Mouse (Mus musculus) MEL (cell line): ENCODE data around the gene Kcnd3. TPM values are rescaled to one million over a fixed set of nuclear protein-coding genes. Genes with fewer than 3 reads are reported as not detected.

Experiments used
- DNase-seq: peaks from one replicate; pipeline ENCODE4 v3.0.0; 2011; ENCODE audit warnings: low read depth, low spot score
- H3K27ac ChIP-seq: 2 replicates; pipeline ENCODE4 v1.5.1; 2012; ENCODE audit warnings: low read depth, mild to moderate bottlenecking, control low read depth, low read length, moderate library complexity; ENCODE audit not compliant: control insufficient read depth
- H3K27me3 ChIP-seq, 2 experiments: fragments of 150-350 bp in 1 of 2; sonication (generic) in 1 of 2; 2 replicates each; pipeline ENCODE4 v1.6.1; 2012; ENCODE audit warnings: low read length in 2 of 2, mild to moderate bottlenecking in 2 of 2, improper control_type of control experiment in 1 of 2, moderate library complexity in 1 of 2; ENCODE audit not compliant: insufficient read depth in 2 of 2, control insufficient read depth in 1 of 2
- H3K36me3 ChIP-seq, 2 experiments: 2 replicates each; pipeline ENCODE4 v1.6.1; 2012 to 2014; ENCODE audit warnings: low read length in 2 of 2, improper control_type of control experiment in 1 of 2, inconsistent platforms in 1 of 2, mild to moderate bottlenecking in 1 of 2; ENCODE audit not compliant: insufficient read depth in 2 of 2, control insufficient read depth in 1 of 2
- H3K4me1 ChIP-seq, 2 experiments: fragments of 150-350 bp in 1 of 2; sonication (generic) in 1 of 2; 2 replicates each; pipeline ENCODE4 v1.6.1; 2012; ENCODE audit warnings: low read length in 2 of 2, improper control_type of control experiment in 1 of 2, mild to moderate bottlenecking in 1 of 2; ENCODE audit not compliant: insufficient read depth in 2 of 2, control insufficient read depth in 1 of 2
- H3K4me3 ChIP-seq, 2 experiments: fragments of 150-350 bp in 1 of 2; sonication (generic) in 1 of 2; 2 replicates each; pipeline ENCODE4 v1.5.1; 2012; ENCODE audit warnings: low read depth in 2 of 2, low read length in 2 of 2, mild to moderate bottlenecking in 2 of 2, moderate library complexity in 2 of 2, control low read depth in 1 of 2, improper control_type of control experiment in 1 of 2; ENCODE audit not compliant: control insufficient read depth in 1 of 2, insufficient read depth in 1 of 2
- H3K79me2 ChIP-seq: 2 replicates; pipeline ENCODE4 v1.6.1; 2012; ENCODE audit warnings: mild to moderate bottlenecking, low read length, moderate library complexity; ENCODE audit not compliant: control insufficient read depth, poor library complexity, insufficient read depth
- H3K9ac ChIP-seq: 2 replicates; pipeline ENCODE4 v1.6.1; 2012; ENCODE audit warnings: low read depth, mild to moderate bottlenecking, control low read depth, low read length, moderate library complexity; ENCODE audit not compliant: control insufficient read depth, poor library complexity, severe bottlenecking
- H3K9me3 ChIP-seq: fragments of 150-350 bp; sonication (generic); replicated peaks from 2 replicates; pipeline ENCODE4 v1.6.1; 2012; ENCODE audit warnings: mild to moderate bottlenecking, low read length, improper control_type of control experiment, moderate library complexity; ENCODE audit not compliant: insufficient read depth
- CHD1 ChIP-seq: IDR thresholded peaks from 2 replicates; pipeline ENCODE4 v1.6.1; 2012; ENCODE audit warnings: low read depth, mild to moderate bottlenecking, inconsistent platforms, low read length, improper control_type of control experiment
- CTCF ChIP-seq, 3 experiments: IDR thresholded peaks in 2 of 3; conservative IDR thresholded peaks in 1 of 3; 2 replicates each; pipeline ENCODE4 v1.5.1; 2011 to 2012; ENCODE audit warnings: low read length in 3 of 3, low read depth in 2 of 3, mild to moderate bottlenecking in 2 of 3, improper control_type of control experiment in 1 of 3, inconsistent platforms in 1 of 3, mixed read lengths in 1 of 3, moderate library complexity in 1 of 3; ENCODE audit not compliant: control insufficient read depth in 1 of 3, insufficient read depth in 1 of 3, poor library complexity in 1 of 3, severe bottlenecking in 1 of 3
- E2F4 ChIP-seq: IDR thresholded peaks from 2 replicates; pipeline ENCODE4 v1.6.1; 2011; ENCODE audit warnings: low read depth, low read length, improper control_type of control experiment, borderline replicate concordance
- EP300 ChIP-seq, 2 experiments: IDR thresholded peaks; 2 replicates each; pipeline ENCODE4 v1.6.1; 2011; ENCODE audit warnings: improper control_type of control experiment in 2 of 2, low read length in 2 of 2, low read depth in 1 of 2, mild to moderate bottlenecking in 1 of 2
- ETS1 ChIP-seq: IDR thresholded peaks from 2 replicates; pipeline ENCODE4 v1.6.1; 2012; ENCODE audit warnings: low read depth, mild to moderate bottlenecking, inconsistent platforms, low read length, improper control_type of control experiment, moderate library complexity
- GATA1 ChIP-seq: IDR thresholded peaks from 2 replicates; pipeline ENCODE4 v1.6.1; 2011; ENCODE audit warnings: low read depth, low read length, improper control_type of control experiment
- HCFC1 ChIP-seq: IDR thresholded peaks from 2 replicates; pipeline ENCODE4 v1.6.1; 2012; ENCODE audit warnings: low read depth, mild to moderate bottlenecking, inconsistent platforms, low read length, improper control_type of control experiment, moderate library complexity
- KAT2A ChIP-seq: conservative IDR thresholded peaks from 2 replicates; pipeline ENCODE4 v1.6.1; 2012; ENCODE audit warnings: low read depth, low read length, improper control_type of control experiment, inconsistent platforms
- MAFK ChIP-seq: IDR thresholded peaks from 2 replicates; pipeline ENCODE4 v1.6.1; 2011; ENCODE audit warnings: low read depth, mild to moderate bottlenecking, low read length, improper control_type of control experiment, borderline replicate concordance
- MAX ChIP-seq: IDR thresholded peaks from 2 replicates; pipeline ENCODE4 v1.6.1; 2011; ENCODE audit warnings: low read length, improper control_type of control experiment
- MAZ ChIP-seq: IDR thresholded peaks from 2 replicates; pipeline ENCODE4 v1.6.1; 2012; ENCODE audit warnings: low read depth, mild to moderate bottlenecking, inconsistent platforms, low read length, improper control_type of control experiment
- MEF2A ChIP-seq: IDR thresholded peaks from 2 replicates; pipeline ENCODE4 v1.6.1; 2014; ENCODE audit warnings: low read depth, mild to moderate bottlenecking, inconsistent platforms, low read length, improper control_type of control experiment; ENCODE audit not compliant: poor library complexity, insufficient replicate concordance, severe bottlenecking; ENCODE audit errors: extremely low read depth
- MYB ChIP-seq: IDR thresholded peaks from 2 replicates; pipeline ENCODE4 v1.6.1; 2011; ENCODE audit warnings: mild to moderate bottlenecking, low read depth, low read length, improper control_type of control experiment
- MYC ChIP-seq: IDR thresholded peaks from 2 replicates; pipeline ENCODE4 v1.6.1; 2011; ENCODE audit warnings: low read depth, mild to moderate bottlenecking, low read length, improper control_type of control experiment, moderate library complexity
- NRF1 ChIP-seq: IDR thresholded peaks from 2 replicates; pipeline ENCODE4 v1.6.1; 2014; ENCODE audit warnings: low read depth, mild to moderate bottlenecking, inconsistent platforms, low read length, improper control_type of control experiment, moderate library complexity; ENCODE audit not compliant: poor library complexity, insufficient read depth, severe bottlenecking
- POLR2AphosphoS2 ChIP-seq: IDR thresholded peaks from 2 replicates; pipeline ENCODE4 v1.6.1; 2011; ENCODE audit warnings: low read length, improper control_type of control experiment
- RAD21 ChIP-seq: IDR thresholded peaks from 2 replicates; pipeline ENCODE4 v1.6.1; 2011; ENCODE audit warnings: mild to moderate bottlenecking, low read depth, low read length, improper control_type of control experiment
- SMC3 ChIP-seq: IDR thresholded peaks from 2 replicates; pipeline ENCODE4 v1.6.1; 2011; ENCODE audit warnings: low read depth, low read length, improper control_type of control experiment
- ZC3H11A ChIP-seq: IDR thresholded peaks from 2 replicates; pipeline ENCODE4 v1.6.1; 2012; ENCODE audit warnings: low read depth, mild to moderate bottlenecking, inconsistent platforms, low read length, improper control_type of control experiment
- ZMIZ1 ChIP-seq: IDR thresholded peaks from 2 replicates; pipeline ENCODE4 v1.6.1; 2012; ENCODE audit warnings: low read depth, mild to moderate bottlenecking, inconsistent platforms, low read length, improper control_type of control experiment, moderate library complexity
- ZNF384 ChIP-seq: IDR thresholded peaks from 2 replicates; pipeline ENCODE4 v1.6.1; 2012; ENCODE audit warnings: low read depth, mild to moderate bottlenecking, inconsistent platforms, low read length, improper control_type of control experiment
- polyA plus RNA-seq, 2 experiments: library from polyadenylated mRNA; stranded (reverse) in 1 of 2; unstranded in 1 of 2; fragments of >175 nt in 1 of 2; fragments of >200 nt in 1 of 2; gene quantifications; 2 replicates each; pipeline versions ENCODE4 v1.2.1 to v1.2.4; 2012; ENCODE audit warnings: low replicate concordance in 2 of 2, low read depth in 1 of 2; ENCODE audit not compliant: insufficient read length in 2 of 2, insufficient read depth in 1 of 2, missing spikeins in 1 of 2
- total RNA-seq: library from RNA; depleted of rRNA; stranded (reverse); fragments of 300-350 nt; gene quantifications from 2 replicates; pipeline ENCODE4 v1.2.3, GENCODE M21; 2012

Kcnd3 gene
- total and polyA plus RNA-seq, 3 experiments: 0.01 TPM; not detected in 2

GRCm38 (mm10) chr3:105412229-105412628 is 39.9 kb upstream of the Kcnd3 start:
- Histone ChIP-seq H3K79me2 (no peaks in the 10 kb centered on the region), H3K27me3 (no peaks in the 10 kb centered on the region)
- no peak for TF ChIP-seq MAX
- no peak for TF ChIP-seq RAD21
- TF ChIP-seq NRF1: no peak
- no peak for TF ChIP-seq KAT2A
- TF ChIP-seq ZMIZ1: no peak
- no peak for TF ChIP-seq SMC3
- TF ChIP-seq HCFC1: no peak
- TF ChIP-seq MYB: no peak
- no peak for TF ChIP-seq E2F4
- no peak for TF ChIP-seq CTCF (IDR thresholded peaks at IDR 0.05 in 2 of 3, conservative IDR thresholded peaks at IDR 0.05 in 1 of 3; ENCODE audit: control insufficient read depth in 1 of 3, insufficient read depth in 1 of 3, low read depth in 2 of 3, low read length in 3 of 3, poor library complexity in 1 of 3, severe bottlenecking in 1 of 3)
- TF ChIP-seq MAFK: no peak
- TF ChIP-seq CHD1: no peak
- no peak for TF ChIP-seq ZNF384
- TF ChIP-seq MAZ: no peak
- no peak for TF ChIP-seq ZC3H11A
- TF ChIP-seq POLR2AphosphoS2: no peak
- TF ChIP-seq GATA1: no peak

GRCm38 (mm10) chr3:105412681-105413080 is 39.4 kb upstream of the Kcnd3 start:
- Histone ChIP-seq H3K4me3 (no peak overlapping the region), H3K27me3 (no peaks in the 10 kb centered on the region), H3K4me1 (no peaks in the 10 kb centered on the region)

More at GRCm38 (mm10) chr3:105412229-105412628, 39.9 kb upstream of the Kcnd3 start:
- Histone ChIP-seq H3K36me3 (no peaks in the 10 kb centered on the region), H3K4me1 (no peaks in the 10 kb centered on the region), H3K27ac (no peak overlapping the region), H3K4me3 (no peak overlapping the region), H3K9me3 (no peaks in the 10 kb centered on the region), H3K9ac (no peak overlapping the region)
- DNase-seq: no peak

More at GRCm38 (mm10) chr3:105412681-105413080, 39.4 kb upstream of the Kcnd3 start:
- DNase-seq: no peak
- Histone ChIP-seq H3K9ac (no peak overlapping the region), H3K36me3 (no peaks in the 10 kb centered on the region), H3K9me3 (no peaks in the 10 kb centered on the region), H3K79me2 (no peaks in the 10 kb centered on the region), H3K27ac (no peak overlapping the region)
- no peak for TF ChIP-seq EP300 (IDR thresholded peaks at IDR 0.05; ENCODE audit: low read depth in 1 of 2, low read length in 2 of 2)
- TF ChIP-seq ETS1: no peak
- TF ChIP-seq MEF2A: no peak
- no peak for TF ChIP-seq MYC
- no peak for TF ChIP-seq RAD21
